Mouse (Mus musculus): ENCODE measurements at regions not wholly inside any gene's neighbourhood (a gene's known extent, or its start where the extent isn't known, plus 50 kb on each side); places are given as distances from the start of the nearest gene placed in this dataset.

GRCm38 (mm10) chr7:129441085-129441617, 150.5 kb upstream of the Wdr11 start:
- no peak for DNase-seq (ENCODE audit: low spot score)

- DNase-seq (ENCODE audit: low spot score) = peak; percentile 26
These were observed 122.2 kb upstream of the Wdr11 start for GRCm38 (mm10) chr7:129469496-129469895.

- DNase-seq (ENCODE audit: low spot score) = no peak
These were observed 107.9 kb upstream of the Wdr11 start for GRCm38 (mm10) chr7:129483736-129484135.

DNA sequence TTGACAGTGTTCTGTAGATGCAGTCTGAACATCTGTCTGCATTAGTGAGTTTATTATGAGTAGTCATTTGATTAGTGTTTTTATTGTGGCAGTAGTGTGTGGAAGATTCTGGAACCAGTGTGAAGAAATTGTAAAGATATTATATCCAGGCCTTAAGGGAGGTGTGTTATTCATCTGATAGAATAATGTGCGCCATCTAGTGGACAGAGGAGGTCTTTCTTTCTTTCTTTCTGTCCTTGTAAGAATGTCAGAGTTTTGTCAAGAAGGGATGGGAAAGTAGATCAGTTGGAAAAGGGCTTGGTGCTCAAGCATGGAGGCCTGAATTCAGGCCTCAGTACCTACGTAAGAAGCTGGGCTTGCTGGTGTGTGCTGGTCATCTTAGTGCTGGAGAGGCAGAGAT, 84.8 kb upstream of the Wdr11 start:
- DNase-seq (ENCODE audit: low spot score) = peak; percentile 4

GRCm38 (mm10) chr7:129509631-129510132, 82.0 kb upstream of the Wdr11 start:
- DNase-seq (ENCODE audit: low spot score) = no peak

- DNase-seq (ENCODE audit: low spot score) = no peak
These were observed 77.0 kb upstream of the Wdr11 start for GRCm38 (mm10) chr7:129514619-129515018.

DNA sequence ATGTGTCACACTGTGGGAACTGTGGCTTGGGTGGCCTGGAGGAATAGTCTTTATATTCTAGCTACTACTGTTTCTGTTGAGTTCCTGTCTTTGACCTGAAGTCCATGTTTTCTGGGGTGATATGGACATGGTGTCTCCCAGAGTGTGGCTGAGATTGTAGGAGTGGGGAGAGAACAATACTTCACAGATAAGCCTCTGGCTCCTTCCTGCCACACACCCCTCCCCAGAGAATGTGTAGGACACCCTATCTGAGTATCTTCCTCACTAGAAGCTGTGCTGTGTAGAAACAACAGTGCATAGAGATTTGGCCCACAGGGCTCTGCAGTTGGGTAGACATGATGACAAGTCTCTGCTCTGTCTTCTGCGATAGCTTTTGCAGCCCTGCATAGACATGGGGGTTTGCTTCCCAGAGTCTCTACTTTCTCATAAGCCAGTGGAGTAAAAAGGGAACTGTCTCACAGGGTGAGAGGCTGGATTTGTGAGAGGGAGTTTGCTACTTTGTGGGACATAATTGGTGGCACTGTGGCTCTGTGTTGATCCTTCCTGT, 67.2 kb upstream of the Wdr11 start:
- no peak for DNase-seq (ENCODE audit: low spot score)

- no peak for DNase-seq (ENCODE audit: low spot score)
These were observed 65.7 kb upstream of the Wdr11 start for GRCm38 (mm10) chr7:129525985-129526384.

DNA sequence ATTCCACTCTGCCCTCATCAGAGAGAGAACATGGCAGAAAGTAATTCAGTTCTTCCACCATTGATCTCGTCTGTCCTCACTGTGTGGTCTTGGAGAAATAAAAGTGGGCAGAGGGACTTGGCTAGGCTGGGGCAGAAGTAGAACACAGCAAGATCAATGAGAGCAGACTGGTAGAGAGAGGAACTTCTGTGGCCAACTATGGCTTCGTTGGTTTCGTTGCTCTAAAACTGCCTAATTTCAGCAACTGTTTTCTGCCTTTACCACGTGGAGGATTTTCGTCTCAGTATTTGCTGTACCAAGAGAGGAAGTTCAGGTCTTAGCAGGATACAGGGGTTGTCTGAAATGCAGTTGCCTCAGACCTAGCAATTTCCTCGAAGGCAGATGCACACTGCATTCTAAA, 63.4 kb upstream of the Wdr11 start:
- no peak for DNase-seq (ENCODE audit: low spot score)

DNA sequence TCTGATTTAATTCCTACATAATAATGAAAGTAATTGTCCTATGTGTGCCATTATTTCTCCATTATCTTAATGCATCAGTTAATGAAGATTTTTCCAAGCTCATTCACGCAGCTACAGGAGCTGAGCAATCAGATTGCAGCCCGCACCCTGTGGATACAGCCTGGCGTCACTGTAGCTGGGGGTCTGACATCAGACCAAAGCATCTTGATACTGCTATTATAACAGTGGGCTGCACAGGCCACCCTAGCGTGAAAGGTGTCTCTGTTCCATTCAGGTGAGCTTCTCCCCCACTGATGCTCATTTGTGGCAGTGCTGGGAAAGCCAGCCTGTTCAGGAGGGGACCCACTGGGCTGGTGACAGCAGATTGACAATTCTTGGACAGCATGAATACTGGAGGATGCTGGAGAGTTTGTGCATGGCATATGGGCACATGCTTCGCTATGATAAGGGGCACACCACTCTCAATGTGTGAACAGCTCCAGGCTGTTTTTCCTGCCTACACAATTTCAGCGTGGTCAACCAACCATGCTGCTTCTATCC, 58.2 kb upstream of the Wdr11 start:
- DNase-seq (ENCODE audit: low spot score) = no peak
